Mouse (Mus musculus) megakaryocyte, embryonic 14.5 days (primary cell): ENCODE measurements around the gene Dhx34.

Source experiments
- FLI1 ChIP-seq: IDR thresholded peaks from 2 replicates; pipeline ENCODE4 v1.6.1; 2012; ENCODE audit warnings: low read length, inconsistent platforms, mixed read lengths
- GATA1 ChIP-seq: IDR thresholded peaks from 3 replicates; pipeline ENCODE4 v1.6.1; 2012; ENCODE audit warnings: mixed read lengths, low read length, inconsistent platforms, borderline replicate concordance

DNA sequence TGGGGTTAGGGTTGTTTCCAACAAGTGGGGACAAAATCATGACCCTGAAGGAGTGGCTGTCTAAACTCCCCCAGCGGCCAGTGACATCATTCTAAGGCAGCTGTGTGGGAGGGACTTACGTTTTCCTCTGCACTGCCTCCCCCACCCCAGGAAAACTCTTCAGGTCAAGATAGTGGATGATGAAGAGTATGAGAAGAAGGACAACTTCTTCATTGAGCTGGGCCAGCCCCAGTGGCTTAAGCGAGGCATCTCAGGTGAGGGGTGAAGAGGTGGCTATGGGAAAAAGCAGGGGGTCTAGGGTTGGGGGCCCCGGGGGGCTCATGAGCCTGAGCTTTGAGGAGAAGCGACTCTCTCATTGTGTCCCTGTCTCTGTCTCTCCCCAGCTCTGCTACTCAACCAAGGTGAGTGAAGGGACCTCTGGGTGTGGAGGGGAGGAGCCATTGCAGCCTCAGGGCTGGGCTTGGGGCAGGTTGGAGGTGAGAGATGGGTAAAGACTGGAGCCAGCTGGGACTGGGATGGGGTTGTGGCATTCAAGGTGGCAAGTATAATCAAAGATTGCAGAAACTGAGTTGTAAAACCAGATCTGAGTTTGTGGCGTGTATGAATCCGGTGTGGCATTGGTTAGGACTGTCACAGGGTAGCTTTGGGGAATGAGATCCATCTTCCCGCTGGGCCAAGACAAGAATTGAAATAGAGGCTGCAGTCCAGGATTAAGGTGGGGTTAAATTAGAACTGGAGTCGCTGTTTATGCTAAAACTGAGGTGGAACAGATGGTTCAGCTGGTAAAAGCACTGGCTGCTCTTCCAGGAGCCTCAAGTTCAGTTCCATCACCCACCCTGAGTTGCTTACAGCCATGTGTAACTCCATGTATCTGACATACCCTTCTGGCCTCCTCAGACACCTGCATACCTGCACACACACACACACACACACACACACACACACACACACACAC, 71.4 kb downstream of the Dhx34 start:
- TF ChIP-seq GATA1 (no peak), FLI1 (no peak)
